In the genomic region with DNA sequence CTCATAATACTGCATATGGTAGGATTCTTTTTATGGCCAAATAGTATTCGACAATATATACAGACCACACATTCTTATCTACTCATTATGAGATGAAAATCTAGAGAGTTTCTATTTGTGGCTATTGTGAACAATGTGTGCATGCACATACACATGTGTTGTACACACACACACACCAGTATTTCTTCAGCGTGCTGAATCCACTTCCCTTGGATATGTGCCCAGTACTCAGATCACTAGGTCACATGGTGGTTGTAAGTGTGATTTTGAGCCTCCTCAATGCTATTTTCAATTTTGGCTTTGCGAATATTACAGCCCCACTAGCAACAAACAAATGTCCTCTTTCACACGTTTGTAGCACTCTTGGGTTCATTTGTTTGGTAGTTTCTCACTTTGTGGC, we compare ENCODE assay signal across 21 mouse cellular contexts.
DNase-seq lines count a peak whose midpoint lies in the region; ATAC-seq lines count a peak whose summit lies in the region.
"Had no signal": no experiment of that assay in that cellular context is flagged by ENCODE, and none has a peak within 500 bp of the region (broad histone marks: within the 10 kb centered on the region; RNA-seq: fewer than 3 reads in every experiment).

No protein-coding gene starts in this region.

- no peaks in the 10 kb centered on the region for H3K27me3 ChIP-seq in embryonic facial prominence, embryonic 14.5 days (replicated peaks; ENCODE audit: control insufficient read depth, insufficient read depth, low read length)
- H3K27me3 ChIP-seq in embryonic facial prominence, embryonic 10.5 days (replicated peaks; ENCODE audit: low read depth, poor library complexity, severe bottlenecking) = no peaks in the 10 kb centered on the region
- no peaks in the 10 kb centered on the region for H3K27me3 ChIP-seq in lung, embryonic 16.5 days (ENCODE audit: control insufficient read depth, insufficient read depth, low read depth, low read length)
- H3K27me3 ChIP-seq: embryonic facial prominence, embryonic 13.5 days; heart, embryonic 15.5 days; hindbrain, embryonic 15.5 days had no signal

- no peak overlapping the region for H3K4me2 ChIP-seq in embryonic facial prominence, embryonic 14.5 days (ENCODE audit: low read depth, low read length)
- no peak overlapping the region for H3K4me2 ChIP-seq in lung, embryonic 16.5 days (ENCODE audit: low read depth, low read length)
- H3K4me2 ChIP-seq: embryonic facial prominence, embryonic 13.5 days; heart, embryonic 15.5 days; hindbrain, embryonic 15.5 days had no signal

- H3K9me3 ChIP-seq in embryonic facial prominence, embryonic 14.5 days (ENCODE audit: control insufficient read depth, low read length) = peaks cover 9% of the 10 kb centered on the region; the same call in 1 of the 2 replicates
- no peaks in the 10 kb centered on the region for H3K9me3 ChIP-seq in embryonic facial prominence, embryonic 10.5 days
- no peaks in the 10 kb centered on the region for H3K9me3 ChIP-seq in lung, embryonic 16.5 days (ENCODE audit: control insufficient read depth, low read length)
- H3K9me3 ChIP-seq: embryonic facial prominence, embryonic 13.5 days; heart, embryonic 15.5 days; hindbrain, embryonic 15.5 days had no signal

- no peak overlapping the region for H3K9ac ChIP-seq in embryonic facial prominence, embryonic 14.5 days (ENCODE audit: low read depth, low read length)
- H3K9ac ChIP-seq in lung, embryonic 16.5 days (ENCODE audit: low read length) = no peak overlapping the region
- H3K9ac ChIP-seq: embryonic facial prominence, embryonic 13.5 days; heart, embryonic 15.5 days; hindbrain, embryonic 15.5 days had no signal

- peak; percentile 19 for DNase-seq in embryonic facial prominence, embryonic 14.5 days (ENCODE audit: low spot score)
- no peak for DNase-seq in embryonic facial prominence, embryonic 10.5 days (ENCODE audit: low spot score)
- peak; percentile 4 to 6 for DNase-seq in heart, postnatal 10 days
- DNase-seq in heart, adult 11 months = no peak
- DNase-seq in lung, postnatal 36 days = no peak
- DNase-seq in cerebellum, postnatal 14 days = no peak
- DNase-seq: adrenal gland, postnatal 10 days; B cell, adult 2 months; cerebellum, adult 11 months; cerebellum, adult 8-10 months; cerebellum, postnatal 25 days; gastrocnemius, postnatal 36 days; heart, adult 2 months had no signal

- intact Hi-C loops in heart, postnatal 10 days (cut with DNase I) = no loop called here

- ATAC-seq in embryonic facial prominence, embryonic 14.5 days (ENCODE audit: low read depth) = no peak
- peak; percentile 59; the same call in 1 of the 2 replicates for ATAC-seq in lung, embryonic 16.5 days (ENCODE audit: low read depth)
- ATAC-seq: forebrain, embryonic 14.5 days; intestine, embryonic 16.5 days had no signal

- WGBS in embryonic facial prominence, embryonic 14.5 days = 71% methylated on average over 4 of the region's 4 CpGs
- WGBS in embryonic facial prominence, embryonic 10.5 days = 82% methylated on average over 4 of the region's 4 CpGs
- 49% methylated on average over 4 of the region's 4 CpGs for WGBS in lung, embryonic 16.5 days

- H3K36me3 ChIP-seq in embryonic facial prominence, embryonic 14.5 days (ENCODE audit: control insufficient read depth, insufficient read depth, low read length) = no peaks in the 10 kb centered on the region
- H3K36me3 ChIP-seq in embryonic facial prominence, embryonic 10.5 days (replicated peaks) = no peaks in the 10 kb centered on the region
- no peaks in the 10 kb centered on the region for H3K36me3 ChIP-seq in lung, embryonic 16.5 days (ENCODE audit: control insufficient read depth, insufficient read depth, low read length)
- H3K36me3 ChIP-seq: embryonic facial prominence, embryonic 13.5 days; forebrain, embryonic 10.5 days; heart, embryonic 15.5 days; hindbrain, embryonic 15.5 days had no signal

- H3K27ac ChIP-seq in embryonic facial prominence, embryonic 14.5 days (replicated peaks; ENCODE audit: low read depth, low read length) = no peak overlapping the region
- no peak overlapping the region for H3K27ac ChIP-seq in embryonic facial prominence, embryonic 10.5 days (replicated peaks)
- H3K27ac ChIP-seq in lung, embryonic 16.5 days (ENCODE audit: low read length) = peak overlapping the region; percentile 66
- H3K27ac ChIP-seq: embryonic facial prominence, embryonic 13.5 days; forebrain, embryonic 10.5 days; heart, adult 2 months; heart, embryonic 15.5 days; hindbrain, embryonic 15.5 days had no signal

- no peak overlapping the region for H3K4me3 ChIP-seq in embryonic facial prominence, embryonic 14.5 days (ENCODE audit: low read depth, low read length)
- no peak overlapping the region for H3K4me3 ChIP-seq in embryonic facial prominence, embryonic 10.5 days
- H3K4me3 ChIP-seq in lung, embryonic 16.5 days (ENCODE audit: low read length) = no peak overlapping the region
- H3K4me3 ChIP-seq: embryonic facial prominence, embryonic 13.5 days; erythroblast, embryonic 14.5 days; forebrain, embryonic 10.5 days; heart, adult 2 months; heart, embryonic 15.5 days; hindbrain, embryonic 15.5 days had no signal

- no peaks in the 10 kb centered on the region for H3K4me1 ChIP-seq in embryonic facial prominence, embryonic 14.5 days (ENCODE audit: control insufficient read depth, insufficient read depth, low read length)
- no peaks in the 10 kb centered on the region for H3K4me1 ChIP-seq in embryonic facial prominence, embryonic 10.5 days
- no peaks in the 10 kb centered on the region for H3K4me1 ChIP-seq in lung, embryonic 16.5 days (replicated peaks; ENCODE audit: control insufficient read depth, insufficient read depth, low read length)
- H3K4me1 ChIP-seq: embryonic facial prominence, embryonic 13.5 days; forebrain, embryonic 10.5 days; heart, embryonic 15.5 days; hindbrain, embryonic 15.5 days had no signal

Comparison
In these comparisons a context has a peak if more than half of its experiments do, and no peak if none do; other contexts are left out.
1. DNase-seq: peak in embryonic facial prominence, embryonic 14.5 days (single experiment) and heart, postnatal 10 days (2 of 2); none in embryonic facial prominence, embryonic 10.5 days (single experiment), heart, adult 11 months (single experiment), lung, postnatal 36 days (single experiment) and cerebellum, postnatal 14 days (0 of 2).